Mouse (Mus musculus) neural tube, postnatal 0 days (tissue): ENCODE data around the gene Rxrb. TPM values are rescaled to one million over a fixed set of nuclear protein-coding genes. Genes with fewer than 3 reads are reported as not detected.
A peak's percentile ranks its signal among the peaks of the same experiment; 100 is the strongest.

ENCODE experiments used
- microRNA counts: library from miRNA; unstranded; fragments of <30 nt; microRNA quantifications from one replicate; lab custom pipeline; 2015
- microRNA-seq: library from miRNA; unstranded; fragments of <30 nt; microRNA quantifications from one replicate; pipeline ENCODE4, GENCODE M21; 2016
- polyA plus RNA-seq: library from polyadenylated mRNA; unstranded; fragments of >200 nt; fragmentation: Nextera tagmentation; extraction: Ambion mirVana; gene quantifications from 2 replicates; pipeline ENCODE4 v1.2.1, GENCODE M21; 2015

The Rxrb gene
- polyA plus RNA-seq, result 50.1 and 52.1 TPM in 2 replicates

GRCm38 (mm10) chr17:34031465-34032173 is at the start of gene Rxrb, which contains the start of gene Slc39a7:
Rxrb (plus strand) TSS chr17:34031812.
Slc39a7 (minus strand) TSS chr17:34031682.

GRCm38 (mm10) chr17:34000150-34000537 is 31.5 kb upstream of the Rxrb start, which contains the start of gene H2-K1:
H2-K1 (minus strand) TSS chr17:34000347.

GRCm38 (mm10) chr17:34024317-34024821 is 7.2 kb upstream of the Rxrb start, which contains the start of gene Ring1:
Ring1 (minus strand) TSS chr17:34024680.

GRCm38 (mm10) chr17:34027656-34028223 is 3.9 kb upstream of the Rxrb start, which contains the start of gene H2-Ke6:
H2-Ke6 (minus strand) TSS chr17:34028060.

GRCm38 (mm10) chr17:34038878-34039561 is 7.4 kb downstream of the Rxrb start, which contains the start of gene Col11a2:
Col11a2 (plus strand) TSS chr17:34039437.

MicroRNAs encoded within 50 kb of the gene (microRNA counts, 519-probe panel; counts per million panel counts)
- microRNA mmu-miR-219 (lab: Ali Mortazavi, UCI), result 4,862 counts per million, percentile 56 among the panel's probes with 10 or more counts

Small RNA genes lying within 50 kb of the gene (microRNA-seq; reads per million reads assigned to microRNA genes)
- not detected for gene Mir219a-1
- not detected for gene Mir219c

Other genes starting within 250 kb of the Rxrb start
- 41.0 and 44.6 TPM in 2 replicates for gene Angptl4, start 250.0 kb upstream of the Rxrb start, polyA plus RNA-seq
- gene Kank3, start 221.3 kb upstream of the Rxrb start, polyA plus RNA-seq, result 38.1 and 42.0 TPM in 2 replicates
- 552 and 646 TPM in 2 replicates for gene Rps28, start 207.2 kb upstream of the Rxrb start, polyA plus RNA-seq
- gene Ndufa7, start 207.2 kb upstream of the Rxrb start, polyA plus RNA-seq, result 595 and 638 TPM in 2 replicates
- gene Cd320, start 188.7 kb upstream of the Rxrb start, polyA plus RNA-seq, result 51.5 and 57.3 TPM in 2 replicates
- not detected in 2 replicates for gene Gm7029, start 158.0 kb upstream of the Rxrb start, polyA plus RNA-seq
- 1.6 TPM in 2 replicates for gene Kifc1, start 141.2 kb upstream of the Rxrb start, polyA plus RNA-seq
- 1.4 and 1.5 TPM in 2 replicates for gene Platr17, start 126.7 kb upstream of the Rxrb start, polyA plus RNA-seq
- gene Daxx, start 122.4 kb upstream of the Rxrb start, polyA plus RNA-seq, result 40.7 and 43.3 TPM in 2 replicates
- gene Tapbp, start 115.9 kb upstream of the Rxrb start, polyA plus RNA-seq, result 47.9 and 55.8 TPM in 2 replicates
- 18.3 and 18.5 TPM in 2 replicates for gene Zbtb22, start 115.9 kb upstream of the Rxrb start, polyA plus RNA-seq
- gene Rgl2, start 102.3 kb upstream of the Rxrb start, polyA plus RNA-seq, result 40.2 and 49.4 TPM in 2 replicates
- gene Pfdn6, start 91.5 kb upstream of the Rxrb start, polyA plus RNA-seq, result 181 TPM in 2 replicates
- 17.0 and 17.9 TPM in 2 replicates for gene Wdr46, start 91.2 kb upstream of the Rxrb start, polyA plus RNA-seq
- gene B3galt4, start 80.3 kb upstream of the Rxrb start, polyA plus RNA-seq, result 13.6 and 15.4 TPM in 2 replicates
- gene Vps52, start 76.0 kb upstream of the Rxrb start, polyA plus RNA-seq, result 60.0 and 63.3 TPM in 2 replicates
- gene Rps18, start 75.8 kb upstream of the Rxrb start, polyA plus RNA-seq, result 872 and 906 TPM in 2 replicates
- 23.9 and 24.3 TPM in 2 replicates for gene H2-K1, start 31.5 kb upstream of the Rxrb start, polyA plus RNA-seq
- 21.7 and 24.2 TPM in 2 replicates for gene Ring1, start 7.1 kb upstream of the Rxrb start, polyA plus RNA-seq
- gene H2-Ke6, start 3.8 kb upstream of the Rxrb start, polyA plus RNA-seq, result 72.0 and 82.6 TPM in 2 replicates
- gene Slc39a7, start 130 bp upstream of the Rxrb start, polyA plus RNA-seq, result 143 and 149 TPM in 2 replicates
- 9.1 and 12.1 TPM in 2 replicates for gene Col11a2, start 7.6 kb downstream of the Rxrb start, polyA plus RNA-seq
- gene H2-Oa, start 60.5 kb downstream of the Rxrb start, polyA plus RNA-seq, result 0.25 and 0.64 TPM in 2 replicates
- gene H2-DMa, start 87.7 kb downstream of the Rxrb start, polyA plus RNA-seq, result 26.1 and 27.0 TPM in 2 replicates
- gene Brd2, start 90.8 kb downstream of the Rxrb start, polyA plus RNA-seq, result 107 and 118 TPM in 2 replicates
- gene H2-DMb2, start 111.5 kb downstream of the Rxrb start, polyA plus RNA-seq, result 0.66 and 0.96 TPM in 2 replicates
- 0.80 and 1.1 TPM in 2 replicates for gene H2-DMb1, start 121.3 kb downstream of the Rxrb start, polyA plus RNA-seq
- gene Tap1, start 155.7 kb downstream of the Rxrb start, polyA plus RNA-seq, result 8.0 and 8.7 TPM in 2 replicates
- gene Psmb9, start 156.0 kb downstream of the Rxrb start, polyA plus RNA-seq, result 3.5 and 3.7 TPM in 2 replicates
- gene Psmb8, start 165.9 kb downstream of the Rxrb start, polyA plus RNA-seq, result 7.4 and 9.0 TPM in 2 replicates
- 3.5 and 4.9 TPM in 2 replicates for gene Tap2, start 171.7 kb downstream of the Rxrb start, polyA plus RNA-seq
- gene H2-Ob, start 207.1 kb downstream of the Rxrb start, polyA plus RNA-seq, result 0.14 and 0.19 TPM in 2 replicates
- gene H2-Ab1, start 225.9 kb downstream of the Rxrb start, polyA plus RNA-seq, result 2.7 and 3.5 TPM in 2 replicates